Mouse (Mus musculus): ENCODE results near the gene Myoz1. TPM values are rescaled to one million over a fixed set of nuclear protein-coding genes. Genes with fewer than 3 reads are reported as not detected.

The Myoz1 gene
- total RNA-seq, 2 experiments from 2014 or later, result not detected

GRCm38 (mm10) chr14:20664436-20664835 is 8.1 kb upstream of the Myoz1 start:
- H3K27ac ChIP-seq, result no peak overlapping the region
- no peak for DNase-seq (ENCODE audit: extremely low spot score in 1 of 2, low spot score in 2 of 2)
- TF ChIP-seq CTCF (IDR thresholded peaks at IDR 0.05), result no peak
- no peak overlapping the region for H3K4me3 ChIP-seq
- intact Hi-C loops (cut with DNase I), result no loop called here

GRCm38 (mm10) chr14:20663601-20664000 is 7.3 kb upstream of the Myoz1 start:
- H3K4me3 ChIP-seq, result no peak overlapping the region
- intact Hi-C loops (cut with DNase I), result no loop called here
- DNase-seq (ENCODE audit: extremely low spot score in 1 of 2, low spot score in 2 of 2), result no peak

GRCm38 (mm10) chr14:20662740-20663139 is 6.4 kb upstream of the Myoz1 start:
- no peak for DNase-seq (ENCODE audit: extremely low spot score in 1 of 2, low spot score in 2 of 2)
- intact Hi-C loops (cut with DNase I), result no loop called here
- no peak overlapping the region for H3K27ac ChIP-seq
- TF ChIP-seq CTCF (IDR thresholded peaks at IDR 0.05), result no peak
- no peak overlapping the region for H3K4me3 ChIP-seq

More at GRCm38 (mm10) chr14:20663601-20664000, 7.3 kb upstream of the Myoz1 start:
- H3K27ac ChIP-seq, result no peak overlapping the region
- no peak for TF ChIP-seq CTCF (IDR thresholded peaks at IDR 0.05)

- TF ChIP-seq CTCF (IDR thresholded peaks at IDR 0.05), result no peak
- intact Hi-C loops (cut with DNase I), result loop anchor here (2.0 kb wide), 1 partner anchor 261 kb away; no protein-coding TSS in a partner anchor
- no peak for DNase-seq (ENCODE audit: extremely low spot score in 1 of 2, low spot score in 2 of 2)
- H3K27ac ChIP-seq, result peak overlapping the region; percentile 94
- H3K4me3 ChIP-seq, result peak overlapping the region; percentile 92
Measured at GRCm38 (mm10) chr14:20661661-20662331, 5.5 kb upstream of the Myoz1 start.

- peak; percentile 85 for TF ChIP-seq CTCF (IDR thresholded peaks at IDR 0.05)
- intact Hi-C loops (cut with DNase I), result loop anchor here (2.0 kb wide), 1 partner anchor 260 kb away; no protein-coding TSS in a partner anchor
- Histone ChIP-seq H3K4me3 (peak overlapping the region; percentile 92), H3K27ac (peak overlapping the region; percentile 94)
- DNase-seq (ENCODE audit: extremely low spot score in 1 of 2, low spot score in 2 of 2), result peak; percentile 90 to 91
Measured at GRCm38 (mm10) chr14:20660827-20661660, 4.7 kb upstream of the Myoz1 start.

- TF ChIP-seq CTCF (IDR thresholded peaks at IDR 0.05), result no peak
- Histone ChIP-seq H3K4me3 (no peak overlapping the region), H3K27ac (no peak overlapping the region)
- no peak for DNase-seq (ENCODE audit: extremely low spot score in 1 of 2, low spot score in 2 of 2)
- intact Hi-C loops (cut with DNase I), result loop anchor here (2.0 kb wide), 1 partner anchor 259 kb away; no protein-coding TSS in a partner anchor
Measured at GRCm38 (mm10) chr14:20659687-20660086, 3.3 kb upstream of the Myoz1 start.

- H3K4me3 ChIP-seq, result no peak overlapping the region
- intact Hi-C loops (cut with DNase I), result loop anchor here (1.0 kb wide), 1 partner anchor 83 kb away; no protein-coding TSS in a partner anchor
- no peak for DNase-seq (ENCODE audit: extremely low spot score in 1 of 2, low spot score in 2 of 2)
- H3K27ac ChIP-seq, result no peak overlapping the region
- TF ChIP-seq CTCF (IDR thresholded peaks at IDR 0.05), result no peak
Measured at GRCm38 (mm10) chr14:20658902-20659301, 2.6 kb upstream of the Myoz1 start.

- peak; percentile 84 for TF ChIP-seq CTCF (IDR thresholded peaks at IDR 0.05)
- intact Hi-C loops (cut with DNase I), result loop anchor here (1.0 kb wide), 1 partner anchor 82 kb away; no protein-coding TSS in a partner anchor
- peak; percentile 42 to 54 for DNase-seq (ENCODE audit: extremely low spot score in 1 of 2, low spot score in 2 of 2)
- Histone ChIP-seq H3K27ac (no peak overlapping the region), H3K4me3 (no peak overlapping the region)
Measured at GRCm38 (mm10) chr14:20658326-20658725, 2.0 kb upstream of the Myoz1 start.

GRCm38 (mm10) chr14:20655731-20656130 is 609 bp downstream of the Myoz1 start:
- intact Hi-C loops (cut with DNase I), result no loop called here
- Histone ChIP-seq H3K27ac (no peak overlapping the region), H3K4me3 (no peak overlapping the region)
- no peak for TF ChIP-seq CTCF (IDR thresholded peaks at IDR 0.05)
- no peak for DNase-seq (ENCODE audit: extremely low spot score in 1 of 2, low spot score in 2 of 2)

GRCm38 (mm10) chr14:20654690-20655421 is 1.5 kb downstream of the Myoz1 start:
- TF ChIP-seq CTCF (IDR thresholded peaks at IDR 0.05), result no peak

GRCm38 (mm10) chr14:20651722-20652256 is 4.6 kb downstream of the Myoz1 start:
- Histone ChIP-seq H3K4me3 (no peak overlapping the region), H3K27ac (no peak overlapping the region)
- DNase-seq (ENCODE audit: extremely low spot score in 1 of 2, low spot score in 2 of 2), result no peak
- TF ChIP-seq CTCF (IDR thresholded peaks at IDR 0.05), result no peak
- intact Hi-C loops (cut with DNase I), result no loop called here

More at GRCm38 (mm10) chr14:20654690-20655421, 1.5 kb downstream of the Myoz1 start:
- DNase-seq (ENCODE audit: extremely low spot score in 1 of 2, low spot score in 2 of 2), result no peak
- H3K4me3 ChIP-seq, result no peak overlapping the region
- H3K27ac ChIP-seq, result no peak overlapping the region
- intact Hi-C loops (cut with DNase I), result no loop called here

All from left cerebral cortex, adult 2 months (tissue).